Comparison of ENCODE assay signal across 8 mouse cellular contexts in the genomic region with DNA sequence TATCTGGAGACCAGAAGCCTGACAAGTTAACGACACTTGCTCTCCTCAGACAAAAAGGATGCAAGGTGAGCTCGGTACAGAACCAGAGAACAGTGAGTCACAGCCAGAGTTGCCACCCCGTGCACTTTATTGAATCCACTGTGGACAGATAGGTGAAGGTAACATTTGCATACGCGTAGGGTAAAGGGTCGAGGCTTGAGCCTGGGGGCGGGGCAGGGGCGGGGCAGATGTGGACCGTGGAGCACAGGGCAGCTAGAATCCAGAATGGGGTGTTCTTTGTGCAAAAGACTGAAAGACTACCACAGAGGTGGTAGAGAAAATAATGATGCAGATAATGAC. TPM values are rescaled to one million over a fixed set of nuclear protein-coding genes. Genes with fewer than 3 reads are reported as not detected.
DNase-seq lines count a peak whose midpoint lies in the region; ATAC-seq lines count a peak whose summit lies in the region.

No protein-coding gene starts in this region.

- DNase-seq in heart, adult 8-10 months (ENCODE audit: low spot score), result no peak
- peak; percentile 67 for DNase-seq in kidney, postnatal 10 days
- no peak for DNase-seq in Muller cell, postnatal 12 days (ENCODE audit: inconsistent ontology term)
- DNase-seq in right cerebral cortex, adult 18-20 months, result no peak

- peaks cover 3% of the 10 kb centered on the region; the same call in 1 of the 2 replicates for H3K36me3 ChIP-seq in heart, embryonic 12.5 days
- H3K36me3 ChIP-seq in embryonic facial prominence, embryonic 15.5 days, result peaks cover 10% of the 10 kb centered on the region
- H3K36me3 ChIP-seq in neural tube, embryonic 12.5 days, result no peaks in the 10 kb centered on the region

- no peak for ATAC-seq in heart, embryonic 12.5 days (ENCODE audit: insufficient number of reproducible peaks, low FRiP score)
- no peak for ATAC-seq in embryonic facial prominence, embryonic 15.5 days (ENCODE audit: insufficient number of reproducible peaks, low FRiP score, low TSS enrichment, low read depth)
- ATAC-seq in neural tube, embryonic 12.5 days (ENCODE audit: low FRiP score, low read depth), result no peak
- ATAC-seq in granulocyte monocyte progenitor cell, adult 5-6 weeks (replicated peaks; ENCODE audit: poor library complexity, severe bottlenecking), result no peak

- peaks cover 13% of the 10 kb centered on the region; the same call in 1 of the 2 replicates for H3K27me3 ChIP-seq in heart, embryonic 12.5 days (replicated peaks)
- H3K27me3 ChIP-seq in embryonic facial prominence, embryonic 15.5 days, result no peaks in the 10 kb centered on the region
- no peaks in the 10 kb centered on the region for H3K27me3 ChIP-seq in neural tube, embryonic 12.5 days (replicated peaks)

- H3K4me3 ChIP-seq in heart, embryonic 12.5 days, result peak overlapping the region; percentile 72
- H3K4me3 ChIP-seq in embryonic facial prominence, embryonic 15.5 days (replicated peaks), result peak overlapping the region; percentile 66
- H3K4me3 ChIP-seq in neural tube, embryonic 12.5 days, result peak overlapping the region; percentile 41; the same call in 1 of the 2 replicates

- peak overlapping the region; percentile 81 for H3K4me2 ChIP-seq in heart, embryonic 12.5 days
- peak overlapping the region; percentile 82 for H3K4me2 ChIP-seq in embryonic facial prominence, embryonic 15.5 days (replicated peaks)
- H3K4me2 ChIP-seq in neural tube, embryonic 12.5 days (replicated peaks), result peak overlapping the region; percentile 60

- 10% methylated on average over 9 of the region's 9 CpGs for WGBS in heart, embryonic 12.5 days
- 3% methylated on average over 9 of the region's 9 CpGs for WGBS in embryonic facial prominence, embryonic 15.5 days
- 8% methylated on average over 9 of the region's 9 CpGs for WGBS in neural tube, embryonic 12.5 days

- H3K9ac ChIP-seq in heart, embryonic 12.5 days, result peak overlapping the region; percentile 84
- peak overlapping the region; percentile 74 for H3K9ac ChIP-seq in embryonic facial prominence, embryonic 15.5 days
- no peak overlapping the region for H3K9ac ChIP-seq in neural tube, embryonic 12.5 days

- no peak overlapping the region for H3K27ac ChIP-seq in heart, embryonic 12.5 days (ENCODE audit: poor library complexity, severe bottlenecking)
- peak overlapping the region; percentile 98 for H3K27ac ChIP-seq in embryonic facial prominence, embryonic 15.5 days (replicated peaks)
- H3K27ac ChIP-seq in neural tube, embryonic 12.5 days, result no peak overlapping the region

- no peaks in the 10 kb centered on the region for H3K9me3 ChIP-seq in heart, embryonic 12.5 days (replicated peaks)
- H3K9me3 ChIP-seq in embryonic facial prominence, embryonic 15.5 days (replicated peaks), result no peaks in the 10 kb centered on the region
- H3K9me3 ChIP-seq in neural tube, embryonic 12.5 days, result no peaks in the 10 kb centered on the region

- peaks cover 47% of the 10 kb centered on the region for H3K4me1 ChIP-seq in heart, embryonic 12.5 days (replicated peaks)
- peaks cover 71% of the 10 kb centered on the region for H3K4me1 ChIP-seq in embryonic facial prominence, embryonic 15.5 days
- peaks cover 36% of the 10 kb centered on the region for H3K4me1 ChIP-seq in neural tube, embryonic 12.5 days

RNA-seq across cellular contexts. Expression of gene Gm45717, which starts 1.0 kb away (rescaled TPM):
- not detected in 2 replicates for polyA plus RNA-seq in heart, embryonic 12.5 days (2016; fragmentation: Nextera tagmentation; extraction: Ambion mirVana)
- not detected for total RNA-seq in heart, adult 8-10 months (2022)
- polyA plus RNA-seq in embryonic facial prominence, embryonic 15.5 days (2015; fragmentation: Nextera tagmentation; extraction: Ambion mirVana), result 0.96 TPM in 1 of 2 replicates, not detected in the other
- polyA plus RNA-seq in neural tube, embryonic 12.5 days (2016; fragmentation: Nextera tagmentation; extraction: Ambion mirVana), result 0.55 TPM in 1 of 2 replicates, not detected in the other
- total RNA-seq in granulocyte monocyte progenitor cell, adult 5-6 weeks (2014; fragmentation: Nextera tagmentation), result not detected in 2 replicates
- not detected in 2 replicates for total RNA-seq in granulocyte monocyte progenitor cell, adult 5-6 weeks (2017)

RNA-seq across cellular contexts. Expression of gene Ifitm2, which starts 1.1 kb away (rescaled TPM):
- polyA plus RNA-seq in heart, embryonic 12.5 days (2016; fragmentation: Nextera tagmentation; extraction: Ambion mirVana), result 442 and 446 TPM in 2 replicates
- 100 to 1,000 TPM in 1 of 4 experiments, 10 to 100 TPM in 3; 86.2 to 101 (median 90.3) TPM for total RNA-seq in heart, adult 8-10 months (2022)
- 1,542 and 1,589 TPM in 2 replicates for polyA plus RNA-seq in embryonic facial prominence, embryonic 15.5 days (2015; fragmentation: Nextera tagmentation; extraction: Ambion mirVana)
- polyA plus RNA-seq in neural tube, embryonic 12.5 days (2016; fragmentation: Nextera tagmentation; extraction: Ambion mirVana), result 314 and 316 TPM in 2 replicates
- 555 and 581 TPM in 2 replicates for total RNA-seq in granulocyte monocyte progenitor cell, adult 5-6 weeks (2014; fragmentation: Nextera tagmentation)
- total RNA-seq in granulocyte monocyte progenitor cell, adult 5-6 weeks (2017), result 354 and 388 TPM in 2 replicates

RNA-seq across cellular contexts. Expression of gene Ifitm5, which starts 4.6 kb away (rescaled TPM):
- polyA plus RNA-seq in heart, embryonic 12.5 days (2016; fragmentation: Nextera tagmentation; extraction: Ambion mirVana), result 1.8 and 2.0 TPM in 2 replicates
- total RNA-seq in heart, adult 8-10 months (2022), result under 1 TPM in 3 of 4 experiments, not detected in 1; 0.35 to 0.72 (median 0.37) TPM
- 110 and 112 TPM in 2 replicates for polyA plus RNA-seq in embryonic facial prominence, embryonic 15.5 days (2015; fragmentation: Nextera tagmentation; extraction: Ambion mirVana)
- 1.2 and 1.6 TPM in 2 replicates for polyA plus RNA-seq in neural tube, embryonic 12.5 days (2016; fragmentation: Nextera tagmentation; extraction: Ambion mirVana)
- 1.7 TPM in 1 of 2 replicates, not detected in the other for total RNA-seq in granulocyte monocyte progenitor cell, adult 5-6 weeks (2014; fragmentation: Nextera tagmentation)
- not detected in 2 replicates for total RNA-seq in granulocyte monocyte progenitor cell, adult 5-6 weeks (2017)

RNA-seq across cellular contexts. Expression of gene Ifitm1, which starts 12.3 kb away (rescaled TPM):
- 3.0 and 3.1 TPM in 2 replicates for polyA plus RNA-seq in heart, embryonic 12.5 days (2016; fragmentation: Nextera tagmentation; extraction: Ambion mirVana)
- 1 to 10 TPM; 1.6 to 6.3 (median 5.0) TPM for total RNA-seq in heart, adult 8-10 months (2022)
- 126 and 137 TPM in 2 replicates for polyA plus RNA-seq in embryonic facial prominence, embryonic 15.5 days (2015; fragmentation: Nextera tagmentation; extraction: Ambion mirVana)
- 10.1 and 13.6 TPM in 2 replicates for polyA plus RNA-seq in neural tube, embryonic 12.5 days (2016; fragmentation: Nextera tagmentation; extraction: Ambion mirVana)
- 79.9 and 149 TPM in 2 replicates for total RNA-seq in granulocyte monocyte progenitor cell, adult 5-6 weeks (2014; fragmentation: Nextera tagmentation)
- total RNA-seq in granulocyte monocyte progenitor cell, adult 5-6 weeks (2017), result 18.5 and 25.3 TPM in 2 replicates

RNA-seq across cellular contexts. Expression of gene Pgghg, which starts 13.5 kb away (rescaled TPM):
- 13.7 and 13.9 TPM in 2 replicates for polyA plus RNA-seq in heart, embryonic 12.5 days (2016; fragmentation: Nextera tagmentation; extraction: Ambion mirVana)
- 1 to 10 TPM; 3.8 to 5.3 (median 4.3) TPM for total RNA-seq in heart, adult 8-10 months (2022)
- polyA plus RNA-seq in embryonic facial prominence, embryonic 15.5 days (2015; fragmentation: Nextera tagmentation; extraction: Ambion mirVana), result 26.3 and 29.0 TPM in 2 replicates
- 11.2 and 12.2 TPM in 2 replicates for polyA plus RNA-seq in neural tube, embryonic 12.5 days (2016; fragmentation: Nextera tagmentation; extraction: Ambion mirVana)
- 6.6 and 11.5 TPM in 2 replicates for total RNA-seq in granulocyte monocyte progenitor cell, adult 5-6 weeks (2014; fragmentation: Nextera tagmentation)
- 6.9 and 7.8 TPM in 2 replicates for total RNA-seq in granulocyte monocyte progenitor cell, adult 5-6 weeks (2017)

Comparison
In these comparisons a context has a peak if more than half of its experiments do, and no peak if none do; other contexts are left out.
1. RNA of gene Ifitm5, which starts 4.6 kb away (polyA plus RNA-seq): 110 to 112 TPM in embryonic facial prominence, embryonic 15.5 days; 1.8 to 2.0 TPM in heart, embryonic 12.5 days and 1.2 to 1.6 TPM in neural tube, embryonic 12.5 days; every median in the first group is over 10 times any median in the second.
2. Peak in every context shown above with its lines, with median percentiles within 50 percentile points of each other: H3K4me2 ChIP-seq and H3K4me3 ChIP-seq.